Mouse (Mus musculus) C2C12 (cell line): ENCODE data around the gene Sost.

ENCODE experiments used
- CEBPB ChIP-seq: IDR thresholded peaks from one replicate; pipeline ENCODE4 v1.6.1; 2011; ENCODE audit warnings: low read depth, mild to moderate bottlenecking, control low read depth, moderate library complexity
- CTCF ChIP-seq: IDR thresholded peaks from one replicate; pipeline ENCODE4 v1.5.1; 2011; ENCODE audit not compliant: control insufficient read depth, insufficient read depth, insufficient read length
- USF1 ChIP-seq: IDR thresholded peaks from one replicate; pipeline ENCODE4 v1.6.1; 2011; ENCODE audit warnings: low read depth, mild to moderate bottlenecking, control low read depth, moderate library complexity

DNA sequence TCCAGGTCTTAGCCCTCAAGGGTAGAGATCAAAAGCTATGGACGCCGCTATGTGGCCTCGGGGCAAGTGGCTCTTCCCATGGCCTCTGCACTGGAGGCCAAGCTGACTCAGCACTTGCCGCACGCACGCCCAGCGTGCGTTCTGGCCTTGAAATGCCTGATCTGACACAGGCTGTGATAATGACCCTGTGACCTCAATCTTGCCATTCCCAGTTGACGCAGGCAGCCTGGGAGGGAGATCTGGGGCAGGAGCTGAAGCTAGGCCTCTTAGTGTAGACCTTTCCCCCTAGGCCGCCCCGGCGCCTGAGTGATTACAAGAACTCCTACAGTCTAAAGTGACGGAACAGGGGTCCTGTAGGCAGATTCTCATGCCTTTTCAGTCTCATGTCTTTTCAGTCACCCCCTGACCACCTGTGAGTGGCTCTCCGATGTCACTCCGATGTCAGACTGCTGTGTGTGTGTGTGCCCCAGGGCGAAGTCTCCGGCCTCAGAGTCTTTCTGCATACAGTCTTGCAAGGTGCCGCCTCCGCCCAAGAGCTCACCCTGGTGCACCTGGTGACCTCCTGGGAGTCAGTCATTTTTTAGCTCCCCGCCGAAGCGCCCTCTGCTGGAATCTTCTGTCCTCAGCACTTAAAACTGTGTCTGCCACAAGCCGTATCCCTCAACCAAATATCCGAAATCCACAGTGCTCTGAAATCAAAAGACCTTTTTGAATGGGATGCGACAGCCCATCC is 38.6 kb downstream of the Sost start:
- no peak for TF ChIP-seq CTCF
- no peak for TF ChIP-seq USF1
- no peak for TF ChIP-seq CEBPB
